10 mouse cellular contexts compared by ENCODE assay signal in the genomic region with DNA sequence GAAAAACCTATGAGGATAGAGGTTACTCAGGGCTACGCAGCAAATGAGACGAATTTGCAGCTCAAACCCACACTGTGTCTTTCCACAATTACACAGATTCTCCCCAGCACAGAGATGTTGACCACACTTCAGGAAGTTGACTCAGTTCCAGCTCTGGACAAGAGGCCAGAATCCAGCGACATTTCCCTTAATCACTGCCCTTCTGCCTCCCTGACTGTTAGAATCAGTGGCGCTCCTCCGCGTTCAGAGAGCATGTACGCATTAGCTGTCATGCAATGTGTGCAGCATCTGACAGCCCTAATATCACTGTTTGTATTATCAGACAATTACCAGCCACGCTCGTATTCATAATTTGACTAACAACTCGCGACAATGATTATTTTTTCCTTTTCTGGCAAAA. TPM values are rescaled to one million over a fixed set of nuclear protein-coding genes. Genes with fewer than 3 reads are reported as not detected.
DNase-seq lines count a peak whose midpoint lies in the region; ATAC-seq and TF ChIP-seq lines count a peak whose summit lies in the region.
"Had no signal": no experiment of that assay in that cellular context is flagged by ENCODE, and none has a peak within 500 bp of the region (broad histone marks: within the 10 kb centered on the region; RNA-seq: fewer than 3 reads in every experiment).

No protein-coding gene starts in this region.

- peak overlapping the region; percentile 36; the same call in 1 of the 2 replicates for H3K27ac ChIP-seq in layer of hippocampus, adult 2 months

- H3K4me3 ChIP-seq in layer of hippocampus, adult 2 months: peak overlapping the region; percentile 34

- peak; percentile 8 for DNase-seq in kidney, adult 18-20 months
- DNase-seq in kidney, adult 8-10 months: no peak
- DNase-seq in 416B (ENCODE audit: low read depth): peak; percentile 77
- peak; percentile 45 for DNase-seq in brain, adult 2 months (ENCODE audit: low read depth, low spot score)
- DNase-seq in layer of hippocampus, adult 2 months (ENCODE audit: low spot score in 2 of 2): peak; percentile 32 to 64
- no peak for DNase-seq in embryo, embryonic 9.5 days (ENCODE audit: extremely low spot score)
- DNase-seq in urinary bladder, postnatal 4 days (ENCODE audit: low spot score in 2 of 2): no peak
- DNase-seq: thymus, adult 2 months had no signal

- no peak for TF ChIP-seq CTCF in layer of hippocampus, adult 2 months (conservative IDR thresholded peaks at IDR 0.05)

- ATAC-seq in erythroblast, adult 5-6 weeks (replicated peaks; ENCODE audit: low FRiP score, poor library complexity, severe bottlenecking): no peak

RNA-seq across cellular contexts. Expression of a gene that starts 31.4 kb away (rescaled TPM):
- not detected for total RNA-seq in layer of hippocampus, adult 2 months (2021)
- total RNA-seq in erythroblast, adult 5-6 weeks (2015; ENCODE audit: low replicate concordance): not detected in 2 replicates
- not detected in 2 replicates for total RNA-seq in erythroblast, adult 5-6 weeks (2017; ENCODE audit: low replicate concordance)
- total RNA-seq: megakaryocyte, adult 5-6 weeks had no signal

Comparison
In these comparisons a context has a peak if more than half of its experiments do, and no peak if none do; other contexts are left out.
1. DNase-seq: peak in kidney, adult 18-20 months (single experiment), 416B (single experiment), brain, adult 2 months (single experiment) and layer of hippocampus, adult 2 months (2 of 2); none in kidney, adult 8-10 months (0 of 2), embryo, embryonic 9.5 days (single experiment) and urinary bladder, postnatal 4 days (0 of 2).